Mouse (Mus musculus) forebrain, embryonic 14.5 days (tissue): ENCODE measurements around the gene Alpl. TPM values are rescaled to one million over a fixed set of nuclear protein-coding genes. Genes with fewer than 3 reads are reported as not detected.
A peak's percentile ranks its signal among the peaks of the same experiment; 100 is the strongest.

Experiments used
- ATAC-seq: fragments of 200-750 bp; cut with Nextera tagmentation; 2 replicates; pipeline ENCODE4 v1.8.0; 2017; ENCODE audit warnings: mild to moderate bottlenecking, moderate library complexity
- DNase-seq: peaks from one replicate; pipeline ENCODE4 v3.0.0-alpha.2; 2015; ENCODE audit warnings: low spot score
- H3K27ac ChIP-seq: fragments of 300-500 bp; sonication (generic); 2 replicates; pipeline ENCODE4 v1.5.1; 2014; ENCODE audit warnings: low read depth, mild to moderate bottlenecking, control low read depth, low read length, moderate library complexity
- H3K27me3 ChIP-seq: fragments of 300-500 bp; sonication (generic); replicated peaks from 2 replicates; pipeline ENCODE4 v1.6.1; 2014; ENCODE audit warnings: low read length, control low read depth, mixed read lengths; ENCODE audit not compliant: control insufficient read depth, insufficient read depth
- H3K36me3 ChIP-seq: fragments of 300-500 bp; sonication (generic); 2 replicates; pipeline ENCODE4 v1.6.1; 2014; ENCODE audit warnings: low read length, control low read depth; ENCODE audit not compliant: control insufficient read depth, insufficient read depth
- H3K4me1 ChIP-seq: fragments of 300-500 bp; sonication (generic); 2 replicates; pipeline ENCODE4 v1.6.1; 2014; ENCODE audit warnings: antibody characterized with exemption, low read length, control low read depth; ENCODE audit not compliant: control insufficient read depth, insufficient read depth
- H3K4me2 ChIP-seq: fragments of 300-500 bp; sonication (generic); 2 replicates; pipeline ENCODE4 v1.6.1; 2014; ENCODE audit warnings: mild to moderate bottlenecking, control low read depth, low read length
- H3K4me3 ChIP-seq: fragments of 300-500 bp; sonication (generic); 2 replicates; pipeline ENCODE4 v1.5.1; 2014; ENCODE audit warnings: low read depth, low read length, control low read depth
- H3K9ac ChIP-seq: fragments of 300-500 bp; sonication (generic); 2 replicates; pipeline ENCODE4 v1.6.1; 2014; ENCODE audit warnings: mild to moderate bottlenecking, low read length, control low read depth, moderate library complexity
- H3K9me3 ChIP-seq: fragments of 300-500 bp; sonication (generic); replicated peaks from 2 replicates; pipeline ENCODE4 v1.6.1; 2016; ENCODE audit warnings: low read length, control low read depth, mixed read lengths; ENCODE audit not compliant: control insufficient read depth
- WGBS: fragments of 180-500 bp; shearing (Covaris S2); extraction: QIAGEN DNeasy Blood & Tissue Kit; methylation state at CpG from one replicate; pipeline ENCODE4 v1.1.7; 2014; 5-methylcytosine and 5-hydroxymethylcytosine counted together
- polyA plus RNA-seq: library from polyadenylated mRNA; unstranded; fragments of >200 nt; fragmentation: Nextera tagmentation; extraction: Ambion mirVana; gene quantifications from 2 replicates; pipeline ENCODE4 v1.2.1, GENCODE M21; 2014

The Alpl gene
- polyA plus RNA-seq, 1 experiment from 2014 or later, result 7.7 TPM

DNA sequence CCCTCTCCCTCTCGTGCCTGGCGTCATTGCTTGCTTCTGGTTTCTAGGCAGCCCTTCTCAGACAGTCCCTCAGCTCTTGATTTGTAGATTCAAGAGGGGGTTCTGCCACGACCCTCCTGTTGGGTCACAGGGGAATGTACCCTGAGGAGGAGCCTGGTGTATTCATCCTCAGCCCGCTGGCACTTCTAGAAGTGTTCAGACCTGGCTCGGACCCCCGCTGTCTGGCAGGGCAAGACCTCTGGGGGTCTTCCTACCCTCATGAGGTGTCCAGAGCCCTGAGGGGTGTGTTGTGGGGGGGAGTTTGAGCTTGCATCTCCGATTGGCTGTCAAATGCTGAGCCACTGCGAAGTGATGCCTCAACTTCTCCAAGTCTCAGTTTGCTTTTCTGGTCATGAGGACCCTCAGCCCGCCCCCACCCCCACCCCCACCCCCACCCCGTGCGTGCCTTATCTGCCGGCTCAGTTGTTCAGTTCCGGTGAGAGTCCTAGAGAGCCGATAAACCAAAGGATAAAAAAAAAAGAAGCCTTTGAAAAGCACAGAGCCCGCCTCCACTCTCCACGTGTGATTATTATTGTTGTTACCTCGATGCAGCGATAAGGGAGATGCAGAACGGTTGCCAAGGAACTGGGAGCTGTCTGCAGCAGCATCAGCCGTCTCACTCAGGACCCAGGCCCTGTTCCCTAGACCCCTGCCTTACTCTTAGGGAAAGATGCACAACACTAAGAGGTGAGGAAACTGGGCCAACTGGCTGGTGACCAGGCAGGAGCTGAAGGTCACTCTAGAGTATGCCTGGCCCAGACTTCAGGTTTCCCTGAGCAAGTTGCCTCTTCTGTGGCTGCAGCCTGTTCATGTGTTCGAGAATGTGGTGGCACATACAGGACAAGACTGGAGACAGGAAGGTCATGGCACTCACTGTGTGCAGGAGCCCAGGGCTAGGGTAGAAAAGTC, 96.6 kb downstream of the Alpl start:
- DNase-seq (no peak), ATAC-seq (no peak)
- Histone ChIP-seq H3K4me3 (no peak overlapping the region), H3K4me2 (no peak overlapping the region), H3K9ac (no peak overlapping the region), H3K27me3 (no peaks in the 10 kb centered on the region), H3K27ac (no peak overlapping the region), H3K4me1 (peaks cover 6% of the 10 kb centered on the region), H3K9me3 (no peaks in the 10 kb centered on the region), H3K36me3 (no peaks in the 10 kb centered on the region)
- WGBS, result 48% methylated on average over 21 of the region's 21 CpGs

DNA sequence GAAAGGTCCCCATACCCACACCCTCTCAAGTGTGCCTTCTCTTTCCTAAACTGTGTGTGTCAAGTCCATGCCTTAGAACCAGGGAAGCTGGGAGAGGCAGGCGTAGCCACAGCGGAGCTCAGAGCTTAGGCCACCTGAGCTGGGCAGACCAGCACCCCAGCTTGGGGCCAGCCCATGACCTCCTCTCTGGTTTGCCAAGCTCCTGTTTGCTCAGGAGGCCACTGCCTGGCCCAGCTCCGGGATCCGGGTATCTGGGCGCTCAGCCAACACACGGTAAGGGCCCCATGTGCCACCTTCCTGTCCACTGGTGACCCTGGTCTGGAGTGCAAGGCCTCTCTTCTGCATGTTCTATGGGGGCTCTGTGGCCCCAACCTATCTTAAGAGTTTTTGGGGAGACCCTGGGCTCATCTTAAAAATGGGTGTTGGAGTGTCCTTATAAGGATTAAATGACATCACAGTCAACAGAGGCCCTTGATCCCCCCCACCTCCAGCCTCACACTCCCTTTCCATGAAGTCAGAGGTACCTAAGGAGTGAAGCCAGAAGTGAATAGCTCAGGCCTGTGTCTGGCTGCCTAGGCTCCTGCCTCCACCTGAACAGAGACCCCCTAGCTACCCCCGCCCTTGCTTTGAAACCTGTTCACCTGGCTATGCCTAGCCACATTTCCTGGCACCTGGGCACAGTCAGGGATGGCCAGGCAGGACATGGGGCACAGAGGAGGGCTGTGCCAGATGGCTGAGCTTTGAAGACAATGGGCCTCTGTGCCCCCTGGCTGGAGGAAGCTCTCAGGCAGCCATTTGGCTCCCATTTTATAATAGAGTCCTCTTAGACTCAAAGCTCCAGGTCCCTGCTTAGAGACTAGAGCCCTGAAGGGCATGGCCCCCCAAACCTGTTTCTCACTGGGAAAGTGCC, 97.9 kb downstream of the Alpl start:
- H3K27me3 ChIP-seq, result no peaks in the 10 kb centered on the region
- peak; percentile 14 for DNase-seq
- no peak overlapping the region for H3K4me2 ChIP-seq
- no peak for ATAC-seq
- peaks cover 6% of the 10 kb centered on the region for H3K4me1 ChIP-seq
- no peak overlapping the region for H3K27ac ChIP-seq
- no peak overlapping the region for H3K9ac ChIP-seq
- no peak overlapping the region for H3K4me3 ChIP-seq
- no peaks in the 10 kb centered on the region for H3K9me3 ChIP-seq
- H3K36me3 ChIP-seq, result no peaks in the 10 kb centered on the region
- 70% methylated on average over 7 of the region's 7 CpGs for WGBS

DNA sequence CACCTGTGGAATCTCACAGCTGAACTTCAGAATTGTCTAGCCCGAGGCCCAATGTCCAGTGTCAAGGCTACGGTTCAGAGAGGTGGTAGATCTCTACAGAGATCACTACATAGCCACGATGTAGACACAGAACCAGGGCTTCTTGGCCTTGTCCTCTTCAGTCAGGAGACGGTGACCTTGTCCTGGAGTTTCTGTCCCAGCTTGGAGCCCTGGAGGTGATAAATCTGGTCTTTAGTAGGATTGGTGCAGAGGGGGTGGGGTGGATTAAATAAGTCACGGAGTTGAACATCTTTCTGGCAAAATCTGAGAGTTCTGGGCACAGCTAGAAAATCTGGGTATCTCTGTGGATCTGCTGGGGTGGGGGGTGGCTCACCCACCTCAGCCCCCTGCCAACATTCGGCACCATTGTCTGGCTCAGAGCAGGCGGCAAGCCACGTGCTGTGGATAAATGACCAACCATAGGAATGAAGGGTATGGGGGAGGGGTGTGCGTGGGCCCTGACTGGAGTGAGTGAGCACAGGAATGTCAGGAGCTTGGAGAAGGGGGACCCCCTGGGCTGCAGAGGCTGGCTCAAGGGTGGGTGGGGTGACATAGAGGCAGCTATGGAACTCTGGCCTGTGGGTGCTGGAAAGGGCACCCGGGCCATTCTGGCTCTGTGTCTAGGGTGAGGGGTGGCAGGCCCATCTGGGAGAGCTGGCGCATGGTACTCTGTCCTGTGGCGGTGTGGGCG, 98.9 kb downstream of the Alpl start:
- no peak overlapping the region for H3K27ac ChIP-seq

DNA sequence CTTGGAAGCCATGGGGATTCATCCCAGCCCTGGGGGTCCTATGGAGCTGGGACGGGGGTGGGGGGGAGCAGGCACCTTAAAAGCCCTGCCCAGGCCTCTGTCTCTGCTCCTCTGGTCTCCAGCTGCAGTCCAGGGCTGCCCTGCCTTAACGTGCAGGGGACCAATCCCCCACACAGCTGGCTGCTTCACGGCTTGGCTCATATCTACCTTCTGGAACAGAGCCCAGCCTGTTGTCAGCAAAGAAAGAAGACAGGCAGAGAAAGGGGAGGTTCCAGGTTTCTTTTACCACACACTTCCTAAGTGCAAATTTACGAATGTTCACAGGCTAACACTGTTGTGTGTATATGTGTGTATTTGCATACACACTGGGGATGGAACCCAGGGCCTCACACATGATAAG, 100.3 kb downstream of the Alpl start:
- peak overlapping the region; percentile 14; the same call in 1 of the 2 replicates for H3K27ac ChIP-seq
- H3K4me3 ChIP-seq, result no peak overlapping the region
- H3K9ac ChIP-seq, result 0 out of 2 replicates have a peak overlapping the region, but pooled peaks have one; percentile 5
- DNase-seq (peak; percentile 59), ATAC-seq (no peak)
- H3K36me3 ChIP-seq, result no peaks in the 10 kb centered on the region
- no peak overlapping the region for H3K4me2 ChIP-seq
- peaks cover 6% of the 10 kb centered on the region for H3K4me1 ChIP-seq
- 10% methylated on average over 4 of the region's 4 CpGs for WGBS
- no peaks in the 10 kb centered on the region for H3K9me3 ChIP-seq
- no peaks in the 10 kb centered on the region for H3K27me3 ChIP-seq

More for the DNA sequence above, 98.9 kb downstream of the Alpl start:
- ATAC-seq (no peak), DNase-seq (no peak)
- Histone ChIP-seq H3K4me2 (no peak overlapping the region), H3K9me3 (no peaks in the 10 kb centered on the region), H3K36me3 (no peaks in the 10 kb centered on the region), H3K27me3 (no peaks in the 10 kb centered on the region), H3K4me1 (peaks cover 6% of the 10 kb centered on the region), H3K4me3 (no peak overlapping the region), H3K9ac (no peak overlapping the region)
- WGBS, result 70% methylated on average over 13 of the region's 13 CpGs

DNA sequence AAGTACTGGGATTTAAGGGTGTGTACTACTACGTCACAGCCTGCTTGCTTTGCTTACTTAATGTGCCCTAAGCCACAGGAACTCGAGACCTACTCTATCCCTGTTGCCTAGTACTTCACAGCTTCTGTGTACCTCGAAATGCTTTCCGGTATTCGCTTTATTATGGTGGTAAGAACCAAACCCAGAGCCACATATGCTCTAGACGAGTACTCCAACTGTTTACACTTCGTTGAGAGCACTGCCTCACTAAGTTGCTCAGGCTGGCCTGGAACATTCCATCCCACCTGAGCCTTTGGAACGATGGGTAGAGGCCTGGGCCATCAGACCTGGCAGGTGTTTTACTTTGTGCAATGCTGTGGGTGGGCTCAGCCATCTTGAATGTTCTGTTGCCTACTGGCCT, 100.9 kb downstream of the Alpl start:
- Histone ChIP-seq H3K9ac (no peak overlapping the region), H3K27me3 (no peaks in the 10 kb centered on the region), H3K4me3 (no peak overlapping the region), H3K36me3 (no peaks in the 10 kb centered on the region), H3K27ac (no peak overlapping the region), H3K9me3 (no peaks in the 10 kb centered on the region), H3K4me1 (peaks cover 6% of the 10 kb centered on the region), H3K4me2 (no peak overlapping the region)
- ATAC-seq, result no peak
- no peak for DNase-seq
- 81% methylated on average over 8 of the region's 8 CpGs for WGBS

DNA sequence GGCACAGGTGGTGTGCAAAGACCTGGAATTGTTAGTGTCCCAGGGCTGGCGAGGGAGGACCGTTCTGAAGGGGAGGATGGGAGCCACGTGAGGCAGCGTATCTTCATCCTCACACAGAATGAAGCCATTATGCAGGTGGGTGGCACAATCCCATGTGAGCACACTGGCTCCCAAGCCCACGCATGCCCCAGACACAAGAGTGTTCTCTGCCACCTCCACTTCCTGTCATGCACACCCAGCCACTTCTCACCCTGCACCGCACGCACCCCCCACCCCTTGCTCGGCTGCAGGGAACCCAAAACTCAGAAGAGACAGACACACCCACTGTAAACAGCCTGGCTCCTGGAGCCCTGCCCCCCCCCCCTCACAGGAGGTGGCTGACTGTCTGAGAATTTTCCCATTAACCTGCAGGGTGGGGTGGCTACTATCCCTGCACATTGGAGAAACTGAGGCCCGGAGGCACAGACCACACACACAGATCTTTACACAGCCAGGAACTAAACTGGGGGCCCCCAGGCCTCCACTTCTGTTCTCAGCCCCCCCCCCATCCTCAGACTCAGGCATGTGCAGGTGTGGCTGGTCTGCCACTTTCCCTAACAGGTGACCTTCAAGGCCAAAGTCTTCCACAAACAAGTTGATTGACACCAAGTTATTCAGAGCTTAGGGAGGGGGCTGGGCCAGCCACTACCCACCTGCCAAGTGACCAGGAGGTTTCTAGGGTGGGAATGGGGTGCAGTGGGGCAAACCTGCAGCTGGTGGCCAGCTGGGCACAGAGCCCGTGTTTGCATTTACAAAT, 103.9 kb downstream of the Alpl start:
- no peaks in the 10 kb centered on the region for H3K36me3 ChIP-seq
- no peak overlapping the region for H3K4me3 ChIP-seq
- no peak overlapping the region for H3K27ac ChIP-seq
- DNase-seq, result no peak
- H3K9ac ChIP-seq, result no peak overlapping the region
- no peaks in the 10 kb centered on the region for H3K27me3 ChIP-seq
- no peak for ATAC-seq
- no peak overlapping the region for H3K4me2 ChIP-seq
- H3K9me3 ChIP-seq, result no peaks in the 10 kb centered on the region
- H3K4me1 ChIP-seq, result peaks cover 4% of the 10 kb centered on the region
- WGBS, result 90% methylated on average over 10 of the region's 10 CpGs
